Mouse (Mus musculus) stomach, embryonic 16.5 days (tissue): ENCODE results near the gene Ldb3. TPM values are rescaled to one million over a fixed set of nuclear protein-coding genes. Genes with fewer than 3 reads are reported as not detected.

Experiments used
- ATAC-seq: fragments of 200-750 bp; cut with Nextera tagmentation; 2 replicates; pipeline ENCODE4 v1.8.0; 2017; ENCODE audit warnings: moderate number of reproducible peaks, moderate TSS enrichment; ENCODE audit not compliant: insufficient read depth, low FRiP score
- H3K27ac ChIP-seq: fragments of 300-500 bp; sonication (generic); 2 replicates; pipeline ENCODE4 v1.5.1; 2014; ENCODE audit warnings: low read length
- H3K27me3 ChIP-seq: fragments of 300-500 bp; sonication (generic); 2 replicates; pipeline ENCODE4 v1.6.1; 2014; ENCODE audit warnings: low read length, control low read depth, mixed read lengths; ENCODE audit not compliant: control insufficient read depth, insufficient read depth
- H3K36me3 ChIP-seq: fragments of 300-500 bp; sonication (generic); 2 replicates; pipeline ENCODE4 v1.6.1; 2014; ENCODE audit warnings: low read length; ENCODE audit not compliant: control insufficient read depth, insufficient read depth
- H3K4me1 ChIP-seq: fragments of 300-500 bp; sonication (generic); 2 replicates; pipeline ENCODE4 v1.6.1; 2014; ENCODE audit warnings: low read length, control low read depth, mixed read lengths; ENCODE audit not compliant: control insufficient read depth, insufficient read depth
- H3K4me2 ChIP-seq: fragments of 300-500 bp; sonication (generic); 2 replicates; pipeline ENCODE4 v1.6.1; 2014; ENCODE audit warnings: low read depth, low read length, mixed read lengths
- H3K4me3 ChIP-seq: fragments of 300-500 bp; sonication (generic); replicated peaks from 2 replicates; pipeline ENCODE4 v1.5.1; 2014; ENCODE audit warnings: mild to moderate bottlenecking, low read length
- H3K9ac ChIP-seq: fragments of 300-500 bp; sonication (generic); 2 replicates; pipeline ENCODE4 v1.6.1; 2014; ENCODE audit warnings: low read length
- H3K9me3 ChIP-seq: fragments of 300-500 bp; sonication (generic); replicated peaks from 2 replicates; pipeline ENCODE4 v1.6.1; 2016; ENCODE audit warnings: low read length, control low read depth; ENCODE audit not compliant: control insufficient read depth
- WGBS: fragments of 180-500 bp; shearing (Covaris S2); extraction: QIAGEN DNeasy Blood & Tissue Kit; methylation state at CpG from one replicate; pipeline ENCODE4 v1.1.7; 2014; 5-methylcytosine and 5-hydroxymethylcytosine counted together
- polyA plus RNA-seq: library from polyadenylated mRNA; unstranded; fragments of >200 nt; fragmentation: Nextera tagmentation; extraction: Ambion mirVana; gene quantifications from 2 replicates; pipeline ENCODE4 v1.2.1, GENCODE M21; 2015

Gene Ldb3
- polyA plus RNA-seq, 1 experiment from 2014 or later = 30.9 TPM

- H3K9me3 ChIP-seq = no peaks in the 10 kb centered on the region
- 0 out of 2 replicates have a peak, but pooled peaks cover 5% of the 10 kb centered on the region for H3K4me1 ChIP-seq
- H3K4me3 ChIP-seq = no peak overlapping the region
- no peaks in the 10 kb centered on the region for H3K27me3 ChIP-seq
- H3K9ac ChIP-seq = no peak overlapping the region
- no peaks in the 10 kb centered on the region for H3K36me3 ChIP-seq
- no peak overlapping the region for H3K27ac ChIP-seq
- peak; percentile 75; the same call in 1 of the 2 replicates for ATAC-seq
- 27% methylated on average over 9 of the region's 9 CpGs for WGBS
- no peak overlapping the region for H3K4me2 ChIP-seq
Measured at GRCm38 (mm10) chr14:34618808-34619207, 30.3 kb upstream of the Ldb3 start.

DNA sequence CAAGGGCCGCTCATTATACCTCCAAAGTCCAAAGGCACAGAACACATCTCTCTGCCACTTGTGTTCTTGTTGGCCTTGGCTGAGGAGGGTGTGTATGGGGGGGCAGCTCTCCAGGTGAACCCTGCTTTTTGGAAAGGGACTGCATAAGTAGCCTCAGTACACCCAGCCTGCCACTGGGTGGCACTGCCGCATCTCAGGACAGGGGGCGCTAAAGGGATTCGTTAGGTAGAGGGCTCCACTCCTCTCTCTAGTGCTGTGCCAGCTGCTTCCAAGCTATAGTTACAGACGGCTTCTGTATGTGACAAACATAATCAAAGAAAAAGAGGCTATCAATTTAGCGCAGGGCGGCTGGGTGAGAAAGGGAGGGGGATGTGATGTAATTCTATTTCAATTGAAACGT, 28.3 kb upstream of the Ldb3 start:
- WGBS = 2% methylated on average over 8 of the region's 8 CpGs
- Histone ChIP-seq H3K4me3 (no peak overlapping the region), H3K4me2 (no peak overlapping the region), H3K27me3 (no peaks in the 10 kb centered on the region), H3K9me3 (no peaks in the 10 kb centered on the region), H3K36me3 (no peaks in the 10 kb centered on the region), H3K27ac (no peak overlapping the region), H3K9ac (no peak overlapping the region), H3K4me1 (0 out of 2 replicates have a peak, but pooled peaks cover 5% of the 10 kb centered on the region)
- peak; percentile 45; the same call in 1 of the 2 replicates for ATAC-seq

GRCm38 (mm10) chr14:34615625-34616024, 27.1 kb upstream of the Ldb3 start:
- Histone ChIP-seq H3K36me3 (no peaks in the 10 kb centered on the region), H3K27me3 (no peaks in the 10 kb centered on the region), H3K4me1 (0 out of 2 replicates have a peak, but pooled peaks cover 5% of the 10 kb centered on the region), H3K9ac (no peak overlapping the region), H3K9me3 (no peaks in the 10 kb centered on the region), H3K4me3 (no peak overlapping the region), H3K27ac (peak overlapping the region; percentile 55; the same call in 1 of the 2 replicates), H3K4me2 (peak overlapping the region; percentile 47)
- WGBS = 45% methylated on average over 4 of the region's 4 CpGs
- ATAC-seq = peak; percentile 35; the same call in 1 of the 2 replicates

GRCm38 (mm10) chr14:34615082-34615481, 26.6 kb upstream of the Ldb3 start:
- Histone ChIP-seq H3K4me3 (peak overlapping the region; percentile 24), H3K4me1 (0 out of 2 replicates have a peak, but pooled peaks cover 5% of the 10 kb centered on the region), H3K36me3 (no peaks in the 10 kb centered on the region), H3K4me2 (peak overlapping the region; percentile 47), H3K27ac (peak overlapping the region; percentile 48; the same call in 1 of the 2 replicates), H3K9me3 (no peaks in the 10 kb centered on the region), H3K9ac (peak overlapping the region; percentile 19), H3K27me3 (no peaks in the 10 kb centered on the region)
- WGBS = 3% methylated on average over 13 of the region's 13 CpGs
- ATAC-seq = peak; percentile 30; the same call in 1 of the 2 replicates

DNA sequence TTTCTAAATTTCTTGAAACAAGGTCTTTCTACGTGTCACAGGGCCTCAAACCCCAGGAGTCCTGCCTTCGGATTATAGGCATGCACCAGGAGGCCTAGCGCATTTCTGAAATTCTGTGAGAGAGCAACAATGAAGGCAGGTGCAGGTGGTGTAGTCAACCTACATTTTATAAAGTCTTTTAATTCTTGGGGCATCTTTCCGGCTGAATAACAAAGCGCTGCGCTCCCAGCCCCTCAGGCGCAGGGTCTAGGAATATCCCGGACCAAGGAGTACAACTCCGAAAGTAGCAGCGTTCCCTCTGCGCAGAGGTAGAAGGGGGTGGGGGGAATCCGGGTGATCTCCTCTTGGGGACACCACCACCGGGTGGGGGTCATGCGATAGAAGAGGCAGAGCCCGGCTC, 26.1 kb upstream of the Ldb3 start:
- Histone ChIP-seq H3K27ac (peak overlapping the region; percentile 48; the same call in 1 of the 2 replicates), H3K4me3 (peak overlapping the region; percentile 24), H3K4me2 (peak overlapping the region; percentile 47), H3K36me3 (no peaks in the 10 kb centered on the region), H3K9me3 (no peaks in the 10 kb centered on the region), H3K9ac (peak overlapping the region; percentile 19), H3K4me1 (0 out of 2 replicates have a peak, but pooled peaks cover 5% of the 10 kb centered on the region), H3K27me3 (no peaks in the 10 kb centered on the region)
- no peak for ATAC-seq
- WGBS = 23% methylated on average over 15 of the region's 15 CpGs

DNA sequence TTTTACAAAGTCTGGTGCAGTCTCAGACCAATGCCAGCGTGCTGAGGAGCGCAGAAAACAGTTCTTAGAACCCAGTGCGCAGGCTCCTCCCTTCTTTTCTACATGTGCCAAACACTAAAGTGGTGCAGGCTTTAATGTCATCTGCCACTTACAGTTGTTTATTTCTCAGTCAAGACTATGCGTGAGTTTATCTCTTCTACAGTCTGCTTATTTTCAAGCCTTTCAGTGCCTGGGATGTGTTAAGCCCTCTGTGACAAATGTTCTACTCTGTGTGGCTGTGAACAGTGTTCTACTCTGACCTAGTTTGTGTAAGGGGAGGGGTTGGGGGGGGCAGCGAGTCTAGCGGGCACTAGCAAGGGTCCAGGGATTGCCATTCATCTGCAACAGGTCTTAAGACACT, 25.0 kb upstream of the Ldb3 start:
- Histone ChIP-seq H3K27ac (no peak overlapping the region), H3K27me3 (no peaks in the 10 kb centered on the region), H3K9ac (no peak overlapping the region), H3K4me2 (no peak overlapping the region), H3K4me3 (no peak overlapping the region), H3K4me1 (0 out of 2 replicates have a peak, but pooled peaks cover 5% of the 10 kb centered on the region), H3K9me3 (no peaks in the 10 kb centered on the region), H3K36me3 (no peaks in the 10 kb centered on the region)
- 40% methylated on average over 6 of the region's 6 CpGs for WGBS
- no peak for ATAC-seq

DNA sequence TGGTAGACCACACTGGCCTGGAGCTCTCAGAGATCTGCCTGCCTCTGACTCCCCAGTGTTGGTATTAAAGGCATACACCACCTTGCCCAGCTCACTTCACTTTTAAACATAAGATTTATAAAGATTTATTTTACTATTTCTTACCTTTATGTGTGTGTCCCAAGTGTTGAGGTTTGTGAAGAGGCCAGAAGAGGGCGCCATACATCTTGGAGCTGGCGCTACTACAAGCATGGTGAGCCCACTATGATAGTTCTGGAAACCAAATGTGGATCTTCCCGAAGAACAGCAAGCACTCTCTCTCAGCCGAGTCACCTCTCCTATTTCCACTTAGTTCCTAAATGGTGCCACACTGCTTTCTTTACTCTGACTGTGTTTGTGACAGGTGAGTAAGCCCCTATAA, 23.7 kb upstream of the Ldb3 start:
- 49% methylated on average over 4 of the region's 4 CpGs for WGBS
- H3K9ac ChIP-seq = no peak overlapping the region
- no peak for ATAC-seq
- H3K4me3 ChIP-seq = no peak overlapping the region
- H3K9me3 ChIP-seq = no peaks in the 10 kb centered on the region
- no peaks in the 10 kb centered on the region for H3K27me3 ChIP-seq
- no peak overlapping the region for H3K27ac ChIP-seq
- no peaks in the 10 kb centered on the region for H3K36me3 ChIP-seq
- H3K4me1 ChIP-seq = 0 out of 2 replicates have a peak, but pooled peaks cover 3% of the 10 kb centered on the region
- H3K4me2 ChIP-seq = no peak overlapping the region

DNA sequence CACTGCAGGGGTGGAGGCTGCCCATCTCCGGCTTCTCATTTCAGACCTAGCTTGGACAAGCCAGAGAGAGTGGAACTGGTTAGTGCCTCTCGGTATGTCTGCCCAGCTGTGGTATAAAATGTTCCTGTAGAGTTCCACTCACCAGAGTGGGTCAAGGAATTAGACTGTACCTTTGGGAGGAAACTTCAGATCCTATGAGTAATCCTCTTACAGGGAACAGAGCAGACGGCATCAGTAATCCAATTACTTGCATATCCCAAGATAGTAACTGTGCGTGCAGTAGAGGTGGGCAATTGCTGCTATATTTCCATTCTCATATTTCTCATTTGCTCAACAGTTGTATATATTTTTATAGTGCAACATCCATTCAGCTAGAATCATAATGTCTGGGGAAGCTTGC, 23.1 kb upstream of the Ldb3 start:
- ATAC-seq = no peak

DNA sequence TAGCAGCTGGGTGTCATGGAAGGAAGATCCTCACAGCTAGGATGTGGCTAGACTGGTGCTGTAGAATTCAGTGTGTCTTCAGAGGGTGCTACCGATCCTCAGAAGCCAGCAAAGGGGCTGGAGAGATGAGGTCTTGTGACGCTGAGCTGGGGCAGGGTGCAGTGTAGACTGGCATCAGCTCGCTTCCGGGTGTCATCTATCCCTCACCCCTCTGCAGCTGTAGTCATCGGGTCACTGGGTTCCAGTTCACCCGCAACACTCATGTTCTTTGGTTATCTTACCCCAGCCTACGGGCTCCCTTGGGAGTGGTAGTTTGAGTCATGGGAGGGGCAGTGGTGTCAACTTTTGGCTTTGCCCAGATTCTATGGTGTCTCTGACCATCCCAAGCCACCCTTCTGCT, 13.4 kb upstream of the Ldb3 start:
- Histone ChIP-seq H3K9me3 (no peaks in the 10 kb centered on the region), H3K27me3 (no peaks in the 10 kb centered on the region), H3K27ac (no peak overlapping the region), H3K9ac (no peak overlapping the region), H3K4me1 (no peaks in the 10 kb centered on the region), H3K36me3 (no peaks in the 10 kb centered on the region), H3K4me3 (no peak overlapping the region), H3K4me2 (no peak overlapping the region)
- no peak for ATAC-seq
- WGBS = 94% methylated on average over 7 of the region's 7 CpGs

More for the DNA sequence above, 23.1 kb upstream of the Ldb3 start:
- no peak overlapping the region for H3K9ac ChIP-seq
- H3K27me3 ChIP-seq = no peaks in the 10 kb centered on the region
- H3K4me2 ChIP-seq = no peak overlapping the region
- 90% methylated on average over 4 of the region's 4 CpGs for whole genome bisulfite sequencing
- no peak overlapping the region for H3K27ac ChIP-seq
- no peak overlapping the region for H3K4me3 ChIP-seq
- H3K36me3 ChIP-seq = no peaks in the 10 kb centered on the region
- H3K4me1 ChIP-seq = no peaks in the 10 kb centered on the region
- no peaks in the 10 kb centered on the region for H3K9me3 ChIP-seq
